Mouse (Mus musculus) heart, embryonic 10.5 days (tissue): ENCODE data around the gene Ghrh. TPM values are rescaled to one million over a fixed set of nuclear protein-coding genes. Genes with fewer than 3 reads are reported as not detected.
"Not testable (repeated sequence)": the region's sequence is repeated elsewhere in the genome, so short reads cannot be mapped to it uniquely, and the experiment has no call there.

ENCODE experiments used
- DNase-seq: peaks from one replicate; pipeline ENCODE4 v3.0.0-alpha.2; 2017; ENCODE audit warnings: low spot score
- H3K27ac ChIP-seq: fragments of 300-500 bp; sonication (generic); 2 replicates; pipeline ENCODE4 v1.5.1; 2016; ENCODE audit warnings: mild to moderate bottlenecking
- H3K27me3 ChIP-seq: fragments of 300-500 bp; sonication (generic); 2 replicates; pipeline ENCODE4 v1.6.1; 2016; ENCODE audit warnings: mild to moderate bottlenecking; ENCODE audit not compliant: poor library complexity, insufficient read depth, severe bottlenecking
- H3K36me3 ChIP-seq: fragments of 300-500 bp; sonication (generic); 2 replicates; pipeline ENCODE4 v1.6.1; 2016; ENCODE audit warnings: mild to moderate bottlenecking, moderate library complexity
- H3K4me1 ChIP-seq: fragments of 300-500 bp; sonication (generic); 2 replicates; pipeline ENCODE4 v1.6.1; 2016; ENCODE audit warnings: mild to moderate bottlenecking
- H3K4me3 ChIP-seq: fragments of 300-500 bp; sonication (generic); 2 replicates; pipeline ENCODE4 v1.5.1; 2016; ENCODE audit warnings: mild to moderate bottlenecking, moderate library complexity
- H3K9me3 ChIP-seq: fragments of 300-500 bp; sonication (generic); 2 replicates; pipeline ENCODE4 v1.6.1; 2016; ENCODE audit warnings: mild to moderate bottlenecking, moderate library complexity
- WGBS: fragments of 180-500 bp; shearing (Covaris S2); methylation state at CpG from one replicate; pipeline ENCODE4 v1.1.7; 2016; 5-methylcytosine and 5-hydroxymethylcytosine counted together
- polyA plus RNA-seq: library from polyadenylated mRNA; unstranded; fragments of >200 nt; fragmentation: Nextera tagmentation; extraction: Ambion mirVana; gene quantifications from 2 replicates; pipeline ENCODE4 v1.2.1, GENCODE M21; 2016

The Ghrh gene
- not detected in 2 replicates for polyA plus RNA-seq

GRCm38 (mm10) chr2:157347361-157348159, at the start of gene Ghrh:
Gene Ghrh (minus strand): TSS chr2:157347506.
- peak within 1 kb of the TSS; percentile 75 for H3K27ac ChIP-seq
- H3K27me3 ChIP-seq, result peaks cover 7% of the 10 kb centered on the region; the same call in 1 of the 2 replicates
- WGBS, result 70% methylated on average over 26 of the region's 26 CpGs
- no peaks in the 10 kb centered on the region for H3K9me3 ChIP-seq
- H3K4me1 ChIP-seq, result peaks cover 14% of the 10 kb centered on the region
- no peaks in the 10 kb centered on the region for H3K36me3 ChIP-seq
- no peak for DNase-seq
- H3K4me3 ChIP-seq, result no peak within 1 kb of the TSS

DNA sequence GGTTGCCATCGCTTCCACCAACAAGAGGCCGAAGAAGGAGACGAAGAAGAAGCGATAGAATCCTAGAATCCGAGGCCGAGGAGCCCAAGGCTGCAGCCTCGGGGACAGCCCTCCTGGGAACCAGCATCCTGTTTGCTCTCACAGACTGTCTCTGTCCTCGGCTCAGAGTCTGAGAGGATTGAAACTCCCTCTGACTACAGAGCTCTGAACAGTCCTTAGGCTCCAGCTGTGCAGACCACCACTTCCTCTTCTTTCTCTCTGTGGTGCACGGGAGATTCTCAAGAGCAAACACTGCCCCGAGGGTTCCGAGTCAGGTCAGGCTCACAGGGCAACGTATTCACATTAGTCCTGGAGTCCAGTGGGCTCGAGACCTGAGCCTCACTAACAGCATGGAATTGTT, 48.7 kb upstream of the Ghrh start:
- peak overlapping the region; percentile 30; the same call in 1 of the 2 replicates for H3K27ac ChIP-seq
- H3K36me3 ChIP-seq, result peaks cover 54% of the 10 kb centered on the region
- peaks cover 6% of the 10 kb centered on the region; the same call in 1 of the 2 replicates for H3K9me3 ChIP-seq
- no peak for DNase-seq
- WGBS, result 62% methylated on average over 13 of the region's 13 CpGs
- no peaks in the 10 kb centered on the region for H3K27me3 ChIP-seq
- H3K4me3 ChIP-seq, result no peak overlapping the region
- H3K4me1 ChIP-seq, result peaks cover 29% of the 10 kb centered on the region

- DNase-seq, result no peak
- Histone ChIP-seq H3K9me3 (peaks cover 6% of the 10 kb centered on the region; the same call in 1 of the 2 replicates), H3K4me1 (peaks cover 33% of the 10 kb centered on the region), H3K4me3 (no peak overlapping the region), H3K27ac (no peak overlapping the region), H3K27me3 (no peaks in the 10 kb centered on the region), H3K36me3 (peaks cover 56% of the 10 kb centered on the region)
- WGBS, result 67% methylated on average over 5 of the region's 5 CpGs
Measured at GRCm38 (mm10) chr2:157395371-157395770, 48.1 kb upstream of the Ghrh start.

GRCm38 (mm10) chr2:157394868-157395267, 47.6 kb upstream of the Ghrh start:
- no peak for DNase-seq
- no peak overlapping the region for H3K4me3 ChIP-seq
- peaks cover 59% of the 10 kb centered on the region for H3K36me3 ChIP-seq
- H3K27ac ChIP-seq, result no peak overlapping the region
- H3K9me3 ChIP-seq, result peaks cover 6% of the 10 kb centered on the region; the same call in 1 of the 2 replicates
- 57% methylated on average over 6 of the region's 6 CpGs for WGBS
- H3K27me3 ChIP-seq, result no peaks in the 10 kb centered on the region
- peaks cover 38% of the 10 kb centered on the region for H3K4me1 ChIP-seq

GRCm38 (mm10) chr2:157393549-157393948, 46.2 kb upstream of the Ghrh start:
- peaks cover 61% of the 10 kb centered on the region for H3K36me3 ChIP-seq
- no peak overlapping the region for H3K27ac ChIP-seq
- WGBS, result 95% methylated on average over 4 of the region's 4 CpGs
- H3K9me3 ChIP-seq, result peaks cover 6% of the 10 kb centered on the region; the same call in 1 of the 2 replicates
- no peak for DNase-seq
- peaks cover 42% of the 10 kb centered on the region for H3K4me1 ChIP-seq
- no peaks in the 10 kb centered on the region for H3K27me3 ChIP-seq
- no peak overlapping the region for H3K4me3 ChIP-seq

GRCm38 (mm10) chr2:157392331-157392730, 45.0 kb upstream of the Ghrh start:
- WGBS, result 90% methylated on average over 2 of the region's 2 CpGs
- Histone ChIP-seq H3K27ac (no peak overlapping the region), H3K36me3 (peaks cover 60% of the 10 kb centered on the region)

GRCm38 (mm10) chr2:157389591-157389921, 42.2 kb upstream of the Ghrh start:
- Histone ChIP-seq H3K4me3 (no peak overlapping the region), H3K27ac (no peak overlapping the region), H3K27me3 (no peaks in the 10 kb centered on the region), H3K4me1 (peaks cover 27% of the 10 kb centered on the region), H3K9me3 (no peaks in the 10 kb centered on the region), H3K36me3 (peaks cover 48% of the 10 kb centered on the region)
- no peak for DNase-seq
- WGBS, result 80% methylated on average over 7 of the region's 7 CpGs

More at GRCm38 (mm10) chr2:157392331-157392730, 45.0 kb upstream of the Ghrh start:
- H3K4me3 ChIP-seq, result no peak overlapping the region
- no peak for DNase-seq
- no peaks in the 10 kb centered on the region for H3K27me3 ChIP-seq
- H3K4me1 ChIP-seq, result peaks cover 40% of the 10 kb centered on the region
- no peaks in the 10 kb centered on the region for H3K9me3 ChIP-seq

DNA sequence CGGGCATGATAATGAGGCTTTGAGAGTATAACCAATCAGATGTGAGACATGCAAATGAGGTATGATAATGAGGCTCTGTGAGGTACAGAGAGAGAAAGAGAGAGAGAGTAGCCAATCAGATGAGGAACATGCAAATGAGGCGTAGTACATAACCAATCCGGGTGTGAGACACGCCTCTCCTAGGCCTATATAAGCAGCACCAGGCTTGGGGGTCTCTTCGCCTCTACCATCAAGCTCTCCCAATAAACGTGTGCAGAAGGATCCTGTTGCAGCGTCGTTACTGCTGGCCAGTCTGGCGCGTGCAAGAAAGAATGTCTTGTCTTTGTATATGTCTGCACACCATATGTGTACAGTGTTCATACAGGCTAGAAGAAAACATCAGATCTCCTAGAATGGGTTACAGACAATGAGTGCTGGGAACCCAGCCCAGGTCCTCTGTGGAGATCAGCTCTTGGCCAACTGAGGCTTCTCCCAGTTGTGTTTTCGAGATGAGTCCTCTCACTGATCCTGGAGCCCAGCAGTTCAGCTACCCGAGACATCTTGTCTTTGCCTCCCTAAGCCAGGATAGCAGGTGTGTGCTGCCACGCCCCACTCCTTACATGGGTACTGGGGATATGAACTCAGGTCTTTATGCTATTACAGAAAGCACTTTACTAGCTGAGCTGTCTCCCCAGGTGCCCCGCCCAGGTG, 41.7 kb upstream of the Ghrh start:
- H3K27me3 ChIP-seq, H3K27ac ChIP-seq, H3K4me3 ChIP-seq, DNase-seq, H3K9me3 ChIP-seq: not testable (repeated sequence)
- peaks cover 27% of the 10 kb centered on the region for H3K4me1 ChIP-seq
- WGBS, result 92% methylated on average over 14 of the region's 14 CpGs
- H3K36me3 ChIP-seq, result peaks cover 51% of the 10 kb centered on the region

- DNase-seq, result no peak
- Histone ChIP-seq H3K36me3 (peaks cover 51% of the 10 kb centered on the region), H3K4me3 (no peak overlapping the region), H3K4me1 (peaks cover 10% of the 10 kb centered on the region), H3K27me3 (no peaks in the 10 kb centered on the region), H3K9me3 (no peaks in the 10 kb centered on the region), H3K27ac (no peak overlapping the region)
- 86% methylated on average over 4 of the region's 4 CpGs for WGBS
Measured at GRCm38 (mm10) chr2:157384836-157385235, 37.5 kb upstream of the Ghrh start.

DNA sequence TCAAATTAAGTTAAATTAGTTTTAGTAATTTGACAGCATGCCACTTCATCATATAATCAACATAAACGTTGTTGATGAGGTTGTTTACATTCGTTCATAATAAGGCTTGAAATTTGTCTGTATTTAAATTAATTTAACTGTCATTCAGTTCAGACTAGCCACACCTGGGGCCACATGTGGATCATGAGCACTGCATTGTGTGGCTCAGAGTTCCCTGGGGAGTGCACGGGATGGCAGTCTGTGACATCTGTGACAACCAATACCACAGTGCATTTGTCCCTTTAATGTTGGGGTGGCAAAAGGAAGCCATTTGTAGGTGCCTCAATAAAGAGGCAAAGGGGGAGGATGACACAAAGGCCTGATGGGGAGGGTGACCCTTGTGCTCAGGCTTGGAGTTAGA, 29.7 kb upstream of the Ghrh start:
- Histone ChIP-seq H3K4me1 (peaks cover 52% of the 10 kb centered on the region), H3K36me3 (peaks cover 30% of the 10 kb centered on the region), H3K27me3 (no peaks in the 10 kb centered on the region), H3K4me3 (no peak overlapping the region), H3K9me3 (no peaks in the 10 kb centered on the region), H3K27ac (no peak overlapping the region)
- no peak for DNase-seq
- 70% methylated on average over 3 of the region's 3 CpGs for whole genome bisulfite sequencing

DNA sequence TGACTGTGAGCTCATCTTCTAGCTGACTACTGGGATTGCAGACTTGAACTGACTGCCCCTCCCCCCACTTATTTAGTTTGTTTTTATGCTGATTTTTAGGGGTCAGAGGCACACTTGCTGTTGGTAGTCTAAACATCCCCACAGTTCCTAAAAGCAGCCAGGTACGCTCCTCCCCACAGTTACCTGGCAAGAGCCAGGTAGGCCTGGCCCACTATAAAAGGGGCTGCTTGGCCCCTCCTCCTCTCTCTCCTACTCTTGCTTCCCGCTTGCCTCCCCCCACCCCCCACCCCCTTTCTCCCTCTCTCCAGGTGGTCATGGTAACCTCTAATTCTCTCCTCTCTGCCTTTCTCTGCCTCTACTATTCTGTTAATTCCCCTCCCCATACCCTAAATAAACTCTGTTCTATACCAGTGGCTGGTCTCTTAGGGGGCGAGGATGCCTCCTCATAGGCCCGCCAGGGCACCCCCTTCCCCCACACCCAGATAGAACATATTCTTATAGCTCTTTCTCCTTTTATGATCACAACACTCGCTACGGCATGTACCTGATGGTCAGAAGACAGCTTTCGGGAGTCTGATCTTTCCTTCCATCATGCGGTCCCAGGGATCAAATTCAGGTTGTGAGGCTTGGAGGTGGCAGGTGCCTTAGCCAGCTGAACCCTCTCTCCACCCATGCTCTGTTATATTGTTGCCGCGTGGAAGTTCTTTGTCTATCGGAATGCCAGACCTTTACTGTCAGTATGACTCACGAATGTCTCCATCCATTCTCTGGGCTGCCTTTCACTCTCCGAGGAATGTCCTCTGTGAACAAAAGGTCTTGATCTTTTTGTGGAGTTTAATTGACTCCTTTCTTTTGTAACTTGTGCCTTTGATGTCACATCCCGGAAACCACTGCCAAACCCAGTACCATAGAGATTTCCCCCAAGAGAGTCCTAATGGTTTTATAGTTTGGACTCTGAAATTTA, 28.8 kb upstream of the Ghrh start:
- Histone ChIP-seq H3K4me1 (peaks cover 61% of the 10 kb centered on the region), H3K27me3 (no peaks in the 10 kb centered on the region), H3K9me3 (no peaks in the 10 kb centered on the region), H3K4me3 (no peak overlapping the region), H3K27ac (peak overlapping the region; percentile 65), H3K36me3 (peaks cover 24% of the 10 kb centered on the region)
- DNase-seq, result no peak
- WGBS, result 45% methylated on average over 14 of the region's 14 CpGs

DNA sequence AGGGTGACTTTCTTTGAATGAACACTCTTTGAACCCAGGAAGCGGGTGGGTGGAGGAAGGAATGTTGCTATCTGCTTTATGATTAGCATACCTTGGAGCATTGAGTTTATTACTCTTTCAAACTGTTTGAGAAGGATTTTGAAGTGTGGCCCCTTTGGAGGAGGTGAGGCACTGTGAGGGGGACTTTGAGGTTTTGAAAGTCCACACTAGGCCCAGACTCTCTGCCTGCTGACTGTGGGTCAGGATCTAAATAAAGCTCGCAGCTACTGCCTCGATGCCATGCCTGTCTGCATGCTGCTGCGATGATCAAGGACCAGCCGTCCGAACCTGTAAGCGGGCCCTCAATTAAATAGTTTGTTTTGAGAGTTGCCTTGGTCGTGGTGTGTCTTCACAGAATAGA, 27.7 kb upstream of the Ghrh start:
- Histone ChIP-seq H3K4me1 (peaks cover 61% of the 10 kb centered on the region), H3K9me3 (no peaks in the 10 kb centered on the region), H3K36me3 (peaks cover 22% of the 10 kb centered on the region), H3K27me3 (no peaks in the 10 kb centered on the region), H3K4me3 (no peak overlapping the region), H3K27ac (peak overlapping the region; percentile 65; the same call in 1 of the 2 replicates)
- DNase-seq, result no peak
- 44% methylated on average over 8 of the region's 8 CpGs for WGBS
